Comparison of ENCODE assay signal across 8 mouse cellular contexts in genomic region chr5:125056331-125056695, GRCm38 (mm10). TPM values are rescaled to one million over a fixed set of nuclear protein-coding genes. Genes with fewer than 3 reads are reported as not detected.
DNase-seq lines count a peak whose midpoint lies in the region; ATAC-seq lines count a peak whose summit lies in the region.

No protein-coding gene starts in this region.

- 0 out of 2 replicates have a peak overlapping the region, but pooled peaks have one; percentile 12 for H3K9ac ChIP-seq in liver, embryonic 11.5 days (ENCODE audit: low read depth, low read length)
- no peak overlapping the region for H3K9ac ChIP-seq in hindbrain, embryonic 15.5 days
- H3K9ac ChIP-seq in neural tube, embryonic 15.5 days (replicated peaks), result no peak overlapping the region

- intact Hi-C loops in gastrocnemius, postnatal 14 days (cut with DNase I; ENCODE audit: low total_unique reads), result no loop called here

- H3K27ac ChIP-seq in liver, embryonic 11.5 days (ENCODE audit: low read depth, low read length), result no peak overlapping the region; the same call in 1 of the 2 replicates
- peak overlapping the region; percentile 77 for H3K27ac ChIP-seq in embryonic facial prominence, embryonic 10.5 days (replicated peaks)
- 0 out of 2 replicates have a peak overlapping the region, but pooled peaks have one; percentile 64 for H3K27ac ChIP-seq in hindbrain, embryonic 15.5 days (replicated peaks)
- peak overlapping the region; percentile 70; the same call in 1 of the 2 replicates for H3K27ac ChIP-seq in neural tube, embryonic 15.5 days (replicated peaks)

- no peak overlapping the region for H3K4me3 ChIP-seq in liver, embryonic 11.5 days (ENCODE audit: low read depth, low read length)
- peak overlapping the region; percentile 54 for H3K4me3 ChIP-seq in embryonic facial prominence, embryonic 10.5 days
- H3K4me3 ChIP-seq in hindbrain, embryonic 15.5 days, result no peak overlapping the region
- no peak overlapping the region for H3K4me3 ChIP-seq in neural tube, embryonic 15.5 days (replicated peaks)

- DNase-seq in liver, embryonic 11.5 days (ENCODE audit: low spot score), result no peak
- DNase-seq in liver, result no peak
- peak; percentile 59 for DNase-seq in embryonic facial prominence, embryonic 10.5 days (ENCODE audit: low spot score)
- DNase-seq in gastrocnemius, postnatal 14 days, result no peak
- DNase-seq in cerebellum, adult 18-20 months, result no peak

- WGBS in liver, embryonic 11.5 days, result 29% methylated on average over 6 of the region's 6 CpGs
- WGBS in embryonic facial prominence, embryonic 10.5 days, result 21% methylated on average over 6 of the region's 6 CpGs
- WGBS in hindbrain, embryonic 15.5 days, result 12% methylated on average over 6 of the region's 6 CpGs
- 9% methylated on average over 6 of the region's 6 CpGs for WGBS in neural tube, embryonic 15.5 days

- no peak for ATAC-seq in liver, embryonic 11.5 days (replicated peaks; ENCODE audit: low FRiP score)
- no peak for ATAC-seq in hindbrain, embryonic 15.5 days (ENCODE audit: low FRiP score, low read depth)
- no peak for ATAC-seq in neural tube, embryonic 15.5 days (ENCODE audit: low FRiP score)
- no peak for ATAC-seq in erythroblast, adult 5-6 weeks (replicated peaks; ENCODE audit: low FRiP score, poor library complexity, severe bottlenecking)

- H3K4me1 ChIP-seq in liver, embryonic 11.5 days (replicated peaks; ENCODE audit: control insufficient read depth, insufficient read depth, low read length), result peaks cover 81% of the 10 kb centered on the region
- peaks cover 86% of the 10 kb centered on the region for H3K4me1 ChIP-seq in embryonic facial prominence, embryonic 10.5 days
- H3K4me1 ChIP-seq in hindbrain, embryonic 15.5 days (replicated peaks), result peaks cover 48% of the 10 kb centered on the region
- peaks cover 72% of the 10 kb centered on the region for H3K4me1 ChIP-seq in neural tube, embryonic 15.5 days

- peaks cover 11% of the 10 kb centered on the region for H3K27me3 ChIP-seq in liver, embryonic 11.5 days (replicated peaks; ENCODE audit: control insufficient read depth, insufficient read depth, low read length)
- H3K27me3 ChIP-seq in embryonic facial prominence, embryonic 10.5 days (replicated peaks; ENCODE audit: low read depth, poor library complexity, severe bottlenecking), result peaks cover 31% of the 10 kb centered on the region
- no peaks in the 10 kb centered on the region for H3K27me3 ChIP-seq in hindbrain, embryonic 15.5 days
- no peaks in the 10 kb centered on the region for H3K27me3 ChIP-seq in neural tube, embryonic 15.5 days (replicated peaks)

- peaks cover 13% of the 10 kb centered on the region; the same call in 1 of the 2 replicates for H3K36me3 ChIP-seq in liver, embryonic 11.5 days (ENCODE audit: control insufficient read depth, insufficient read depth, low read length)
- H3K36me3 ChIP-seq in embryonic facial prominence, embryonic 10.5 days (replicated peaks), result peaks cover 60% of the 10 kb centered on the region
- no peaks in the 10 kb centered on the region for H3K36me3 ChIP-seq in hindbrain, embryonic 15.5 days
- H3K36me3 ChIP-seq in neural tube, embryonic 15.5 days, result no peaks in the 10 kb centered on the region

- peak overlapping the region; percentile 65; the same call in 1 of the 2 replicates for H3K4me2 ChIP-seq in liver, embryonic 11.5 days
- H3K4me2 ChIP-seq in hindbrain, embryonic 15.5 days, result no peak overlapping the region
- H3K4me2 ChIP-seq in neural tube, embryonic 15.5 days, result peak overlapping the region; percentile 61

- H3K9me3 ChIP-seq in liver, embryonic 11.5 days (ENCODE audit: control insufficient read depth, low read length), result no peaks in the 10 kb centered on the region
- no peaks in the 10 kb centered on the region for H3K9me3 ChIP-seq in embryonic facial prominence, embryonic 10.5 days
- no peaks in the 10 kb centered on the region for H3K9me3 ChIP-seq in hindbrain, embryonic 15.5 days
- no peaks in the 10 kb centered on the region for H3K9me3 ChIP-seq in neural tube, embryonic 15.5 days (replicated peaks)

RNA-seq across cellular contexts. Expression of gene Rflna, which starts 53.3 kb away (rescaled TPM):
- 0.66 and 1.0 TPM in 2 replicates for polyA plus RNA-seq in liver, embryonic 11.5 days (2014; fragmentation: Nextera tagmentation; extraction: Ambion mirVana)
- 5.1 and 6.9 TPM in 2 replicates for polyA plus RNA-seq in embryonic facial prominence, embryonic 10.5 days (2016; fragmentation: Nextera tagmentation; extraction: Ambion mirVana)
- polyA plus RNA-seq in hindbrain, embryonic 15.5 days (2015; fragmentation: Nextera tagmentation; extraction: Ambion mirVana), result 6.4 and 7.0 TPM in 2 replicates
- polyA plus RNA-seq in neural tube, embryonic 15.5 days (2015; fragmentation: Nextera tagmentation; extraction: Ambion mirVana), result 6.7 and 7.7 TPM in 2 replicates
- not detected in 2 replicates for total RNA-seq in erythroblast, adult 5-6 weeks (2015; ENCODE audit: low replicate concordance)
- total RNA-seq in erythroblast, adult 5-6 weeks (2017; ENCODE audit: low replicate concordance), result not detected in 2 replicates
- total RNA-seq in gastrocnemius, postnatal 14 days (2021), result under 1 TPM; 0.84 to 0.98 TPM
